Mouse (Mus musculus): ENCODE measurements around the gene Gm45618. TPM values are rescaled to one million over a fixed set of nuclear protein-coding genes. Genes with fewer than 3 reads are reported as not detected.
A peak's percentile ranks its signal among the peaks of the same experiment; 100 is the strongest.

Gm45618 gene
- polyA plus RNA-seq, 1 experiment from 2014 or later = not detected

DNA sequence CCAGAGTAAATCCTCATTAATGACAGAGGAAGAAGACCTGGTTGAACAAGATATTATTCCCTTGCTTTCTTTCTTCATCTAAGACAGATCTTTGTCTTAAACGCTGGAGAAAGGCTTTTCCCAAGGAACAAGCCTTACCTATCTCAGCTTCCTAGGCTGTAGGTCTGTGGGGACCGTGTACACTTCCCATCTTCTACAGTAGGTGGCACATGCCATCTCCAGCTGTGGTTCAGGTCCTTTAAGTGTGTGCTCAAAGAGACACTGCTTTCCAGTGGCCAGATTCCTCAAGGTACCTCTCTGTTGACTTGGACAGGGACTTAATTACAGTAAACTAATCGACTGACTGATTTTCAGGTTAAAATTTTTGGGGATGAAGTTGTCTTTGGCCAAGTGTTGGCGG lies 8.3 kb upstream of the Gm45618 start:
- Histone ChIP-seq H3K9ac (no peak overlapping the region), H3K36me3 (ENCODE audit: insufficient read depth) (no peaks in the 10 kb centered on the region), H3K4me3 (ENCODE audit: low read depth, low read length) (no peak overlapping the region), H3K27me3 (ENCODE audit: insufficient read depth, low read length) (no peaks in the 10 kb centered on the region), H3K4me2 (no peak overlapping the region), H3K27ac (ENCODE audit: low read depth) (no peak overlapping the region), H3K4me1 (ENCODE audit: insufficient read depth) (no peaks in the 10 kb centered on the region), H3K9me3 (ENCODE audit: low read depth, low read length) (no peaks in the 10 kb centered on the region)
- ATAC-seq (ENCODE audit: insufficient read depth) (no peak), DNase-seq (peak; percentile 4)
- TF ChIP-seq CTCF (IDR thresholded peaks at IDR 0.05; ENCODE audit: low read depth) = peak; percentile 44
- 56% methylated on average over 4 of the region's 4 CpGs for WGBS

DNA sequence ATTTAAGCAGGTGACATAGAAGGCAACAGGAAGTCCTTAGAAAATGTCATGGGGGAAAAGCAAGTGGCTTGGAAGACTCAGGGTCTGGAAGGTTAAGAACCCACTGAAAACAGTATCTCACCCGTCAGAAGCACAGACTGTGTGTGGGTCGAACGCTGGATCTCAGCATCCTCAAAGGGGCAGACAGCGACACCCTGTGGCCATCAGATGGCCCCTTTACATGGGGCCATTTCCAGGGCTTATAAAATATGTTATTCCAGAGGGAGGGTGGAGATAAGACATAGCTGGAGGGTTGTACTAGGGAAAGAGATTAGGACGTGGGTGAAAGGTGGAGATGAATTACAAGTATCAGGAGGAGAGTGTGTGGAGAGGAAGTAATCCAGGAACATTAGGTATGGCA lies 897 bp downstream of the Gm45618 start:
- no peaks in the 10 kb centered on the region for H3K36me3 ChIP-seq (ENCODE audit: insufficient read depth)
- H3K4me1 ChIP-seq (ENCODE audit: insufficient read depth) = no peaks in the 10 kb centered on the region
- no peak overlapping the region for H3K4me3 ChIP-seq (ENCODE audit: low read depth, low read length)
- H3K4me2 ChIP-seq = no peak overlapping the region
- H3K27me3 ChIP-seq (ENCODE audit: insufficient read depth, low read length) = no peaks in the 10 kb centered on the region
- TF ChIP-seq CTCF (IDR thresholded peaks at IDR 0.05; ENCODE audit: low read depth) = peak; percentile 56
- ATAC-seq (ENCODE audit: insufficient read depth) (no peak), DNase-seq (peak; percentile 31)
- H3K27ac ChIP-seq (ENCODE audit: low read depth) = no peak overlapping the region
- no peak overlapping the region for H3K9ac ChIP-seq
- 10% methylated on average over 5 of the region's 5 CpGs for WGBS
- no peaks in the 10 kb centered on the region for H3K9me3 ChIP-seq (ENCODE audit: low read depth, low read length)

DNA sequence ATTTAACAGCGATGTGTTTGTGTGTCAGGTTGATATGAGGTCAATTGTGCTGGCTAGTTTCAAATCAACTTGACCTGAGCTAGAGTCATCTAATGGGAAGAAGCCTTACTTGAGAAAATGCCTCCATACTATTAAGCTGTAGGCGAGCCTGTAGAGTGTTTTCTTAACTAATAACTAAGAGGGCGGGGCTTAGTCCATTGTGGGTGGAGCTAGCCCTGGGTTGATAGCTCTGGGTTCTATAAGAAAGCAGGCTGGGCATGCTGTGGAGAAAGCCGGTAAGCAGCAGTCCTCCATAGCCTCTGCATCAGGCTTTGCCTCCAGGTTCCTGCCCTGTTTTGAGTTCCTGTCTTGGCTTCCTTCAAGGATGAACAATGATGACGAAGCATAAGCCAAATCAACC lies 15.8 kb downstream of the Gm45618 start:
- TF ChIP-seq CTCF (IDR thresholded peaks at IDR 0.05; ENCODE audit: low read depth) = no peak
- DNase-seq = no peak
- Histone ChIP-seq H3K4me2 (no peak overlapping the region), H3K27ac (ENCODE audit: low read depth) (no peak overlapping the region), H3K4me3 (ENCODE audit: low read depth, low read length) (no peak overlapping the region), H3K9ac (no peak overlapping the region), H3K4me1 (ENCODE audit: insufficient read depth) (no peaks in the 10 kb centered on the region), H3K27me3 (ENCODE audit: insufficient read depth, low read length) (no peaks in the 10 kb centered on the region), H3K9me3 (ENCODE audit: low read depth, low read length) (no peaks in the 10 kb centered on the region), H3K36me3 (ENCODE audit: insufficient read depth) (no peaks in the 10 kb centered on the region)
- ATAC-seq (ENCODE audit: insufficient read depth) = no peak
- WGBS = 47% methylated on average over 5 of the region's 5 CpGs

DNA sequence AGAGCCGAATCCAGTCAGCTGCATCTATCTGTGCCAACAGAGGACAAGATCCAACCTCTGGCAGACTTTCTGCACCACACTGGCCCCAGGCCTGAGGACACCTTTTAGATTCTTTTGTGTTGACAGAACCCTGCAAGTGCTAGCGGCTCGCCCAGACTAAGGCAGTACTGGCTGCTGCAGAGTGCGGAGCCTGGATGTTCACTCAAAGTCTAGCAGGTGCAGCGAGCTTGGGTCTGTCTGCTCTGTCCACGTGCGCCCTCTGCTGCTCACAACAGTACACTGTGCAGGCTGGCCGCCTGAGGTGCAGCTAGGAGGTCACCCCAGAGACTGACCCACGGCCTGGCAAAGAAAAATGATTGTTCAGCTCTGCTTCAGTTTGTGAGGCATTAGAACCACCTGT lies 22.8 kb downstream of the Gm45618 start:
- Histone ChIP-seq H3K27me3 (ENCODE audit: insufficient read depth, low read length) (peaks cover 45% of the 10 kb centered on the region), H3K27ac (ENCODE audit: low read depth) (no peak overlapping the region), H3K4me1 (ENCODE audit: insufficient read depth) (peaks cover 4% of the 10 kb centered on the region; the same call in 1 of the 2 replicates), H3K4me2 (no peak overlapping the region), H3K9me3 (ENCODE audit: low read depth, low read length) (no peaks in the 10 kb centered on the region), H3K9ac (no peak overlapping the region), H3K4me3 (ENCODE audit: low read depth, low read length) (no peak overlapping the region), H3K36me3 (ENCODE audit: insufficient read depth) (no peaks in the 10 kb centered on the region)
- peak; percentile 68 for ATAC-seq (ENCODE audit: insufficient read depth)
- 7% methylated on average over 9 of the region's 9 CpGs for WGBS
- TF ChIP-seq CTCF (IDR thresholded peaks at IDR 0.05; ENCODE audit: low read depth) = peak; percentile 94
- peak; percentile 87 for DNase-seq

DNA sequence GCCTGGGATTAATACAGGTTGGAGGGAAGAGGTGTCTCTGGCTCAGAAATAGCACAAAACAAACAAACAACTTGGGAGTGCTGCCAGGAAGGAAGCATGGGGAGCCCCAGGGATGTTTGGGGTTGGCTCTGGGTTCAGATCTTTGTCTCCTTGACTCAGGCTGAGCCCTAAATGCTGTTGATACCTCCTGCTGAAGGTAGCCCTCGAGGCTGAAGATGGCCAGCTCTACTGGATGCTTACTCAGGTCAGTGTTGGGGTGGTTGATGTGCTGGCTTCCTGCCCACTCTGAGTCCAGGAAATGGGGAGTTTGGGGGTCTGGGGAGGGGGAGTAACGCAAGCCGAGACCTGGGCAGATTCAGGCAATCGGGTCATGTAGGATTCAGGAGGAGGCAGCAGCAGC lies 23.8 kb downstream of the Gm45618 start:
- no peak for TF ChIP-seq CTCF (IDR thresholded peaks at IDR 0.05; ENCODE audit: low read depth)
- WGBS = 67% methylated on average over 4 of the region's 4 CpGs
- Histone ChIP-seq H3K36me3 (ENCODE audit: insufficient read depth) (no peaks in the 10 kb centered on the region), H3K4me1 (ENCODE audit: insufficient read depth) (peaks cover 4% of the 10 kb centered on the region; the same call in 1 of the 2 replicates), H3K9me3 (ENCODE audit: low read depth, low read length) (no peaks in the 10 kb centered on the region), H3K4me3 (ENCODE audit: low read depth, low read length) (no peak overlapping the region), H3K4me2 (no peak overlapping the region), H3K9ac (no peak overlapping the region), H3K27ac (ENCODE audit: low read depth) (no peak overlapping the region), H3K27me3 (ENCODE audit: insufficient read depth, low read length) (peaks cover 46% of the 10 kb centered on the region)
- DNase-seq = no peak
- ATAC-seq (ENCODE audit: insufficient read depth) = no peak

DNA sequence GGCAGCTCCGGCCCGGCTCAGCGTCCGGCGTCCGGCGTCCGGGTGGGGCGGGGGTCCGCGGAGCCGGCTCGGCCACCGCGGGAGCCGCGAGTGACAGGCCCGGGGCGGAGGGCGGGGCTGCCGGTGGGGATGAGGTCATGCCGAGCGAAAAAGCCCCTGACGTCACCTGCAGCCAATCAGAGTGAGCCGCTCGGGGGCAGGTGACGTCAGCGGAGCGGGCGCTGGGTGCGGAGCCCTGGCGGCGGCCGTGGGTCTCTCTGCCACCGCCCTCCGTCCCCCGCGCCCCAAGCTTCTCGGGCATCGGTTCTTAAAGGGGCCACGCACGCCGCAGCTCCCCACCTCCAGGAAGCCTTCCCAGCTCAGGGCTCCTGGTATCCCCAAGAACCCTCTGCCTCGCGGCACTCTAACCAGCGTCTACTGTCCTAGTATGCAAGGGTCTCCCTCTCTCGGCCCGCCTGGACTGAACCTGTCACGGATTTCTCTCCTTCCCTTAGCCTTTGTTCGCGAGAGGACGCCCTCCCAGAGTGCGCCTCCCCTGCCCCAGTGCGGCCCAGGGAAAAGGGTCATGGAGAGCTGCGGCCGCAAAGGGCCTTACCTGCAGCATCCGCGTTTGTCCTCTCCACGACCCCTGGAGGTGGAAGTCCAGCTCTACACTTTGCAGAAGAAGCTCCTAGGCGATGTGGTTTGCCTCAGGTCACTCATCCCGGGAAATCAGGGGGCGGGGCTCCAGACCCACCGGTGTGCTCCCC lies 25.2 kb downstream of the Gm45618 start, which contains the start of gene Dusp8:
Gene Dusp8 (minus strand): TSS at position 661 of the 749 bp plus-strand sequence.
- under 1% methylated on average over 58 of the region's 63 CpGs for WGBS

DNA sequence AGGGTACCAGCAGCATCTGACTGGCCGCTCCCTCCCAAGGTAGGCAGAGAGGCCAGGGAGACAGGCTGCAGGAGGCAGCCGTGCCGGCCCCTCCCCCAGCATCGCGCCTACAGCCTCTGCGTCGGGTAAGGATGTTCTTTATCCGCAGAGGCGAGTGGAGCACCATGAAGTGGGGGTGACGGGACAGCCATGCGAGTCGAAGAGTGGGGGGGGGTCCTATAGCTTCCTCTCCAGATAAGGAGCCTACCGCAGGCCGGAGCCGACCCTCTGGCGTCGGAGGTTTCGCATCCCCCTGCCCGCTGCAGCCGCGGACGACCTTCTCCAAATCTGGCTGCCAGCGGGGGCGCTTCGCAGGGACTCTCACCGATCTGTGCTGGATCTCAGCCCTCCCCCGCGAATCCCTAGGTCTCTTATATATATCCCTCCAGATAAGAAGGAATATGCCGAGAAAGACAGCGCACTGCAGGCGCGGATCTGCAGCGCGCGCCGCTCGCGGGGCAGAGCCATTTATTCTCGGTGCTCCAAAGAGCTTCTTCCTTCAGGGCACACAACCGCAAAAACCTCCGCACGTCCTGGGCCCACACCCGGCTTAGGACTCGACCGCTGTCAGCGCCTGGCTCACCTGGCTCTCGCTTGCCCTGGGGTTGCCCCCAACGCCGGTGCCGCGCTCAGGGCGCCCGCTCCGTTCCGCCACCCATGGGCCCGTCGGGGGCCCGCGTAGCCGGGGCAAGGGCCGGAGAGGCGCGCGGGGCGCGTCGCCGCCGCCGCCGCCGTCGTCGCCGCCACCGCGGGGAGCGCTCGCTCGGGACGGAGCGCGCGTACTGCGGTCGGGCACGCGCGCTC lies 26.0 kb downstream of the Gm45618 start:
- Histone ChIP-seq H3K4me3 (ENCODE audit: low read depth, low read length) (peak overlapping the region; percentile 68), H3K4me1 (ENCODE audit: insufficient read depth) (peaks cover 8% of the 10 kb centered on the region; the same call in 1 of the 2 replicates), H3K4me2 (peak overlapping the region; percentile 97), H3K27ac (ENCODE audit: low read depth) (peak overlapping the region; percentile 63), H3K9me3 (ENCODE audit: low read depth, low read length) (no peaks in the 10 kb centered on the region), H3K27me3 (ENCODE audit: insufficient read depth, low read length) (peaks cover 46% of the 10 kb centered on the region), H3K9ac (peak overlapping the region; percentile 72), H3K36me3 (ENCODE audit: insufficient read depth) (no peaks in the 10 kb centered on the region)
- DNase-seq (peak; percentile 29), ATAC-seq (ENCODE audit: insufficient read depth) (peak; percentile 37)
- WGBS = under 1% methylated on average over 89 of the region's 89 CpGs
- no peak for TF ChIP-seq CTCF (IDR thresholded peaks at IDR 0.05; ENCODE audit: low read depth)

More for the DNA sequence above, 25.2 kb downstream of the Gm45618 start, which contains the start of gene Dusp8:
- Histone ChIP-seq H3K36me3 (ENCODE audit: insufficient read depth) (no peaks in the 10 kb centered on the region), H3K9me3 (ENCODE audit: low read depth, low read length) (no peaks in the 10 kb centered on the region), H3K4me1 (ENCODE audit: insufficient read depth) (peaks cover 4% of the 10 kb centered on the region; the same call in 1 of the 2 replicates), H3K27me3 (ENCODE audit: insufficient read depth, low read length) (peaks cover 46% of the 10 kb centered on the region), H3K4me2 (peak within 1 kb of the TSS; percentile 97), H3K9ac (peak within 1 kb of the TSS; percentile 72), H3K4me3 (ENCODE audit: low read depth, low read length) (peak within 1 kb of the TSS; percentile 68), H3K27ac (ENCODE audit: low read depth) (peak within 1 kb of the TSS; percentile 63)
- TF ChIP-seq CTCF (IDR thresholded peaks at IDR 0.05; ENCODE audit: low read depth) = peak; percentile 52
- ATAC-seq (ENCODE audit: insufficient read depth) (peak; percentile 87), DNase-seq (peak; percentile 91)
